Mouse (Mus musculus) CH12.LX (cell line): Measurements from ENCODE around the gene Edem3. TPM values are rescaled to one million over a fixed set of nuclear protein-coding genes. Genes with fewer than 3 reads are reported as not detected.

ENCODE experiments used
- DNase-seq: peaks from one replicate; pipeline ENCODE4 v3.0.0-alpha.2; 2013; ENCODE audit errors: extremely low read depth
- H3K27ac ChIP-seq: 2 replicates; pipeline ENCODE4 v1.5.1; 2012; ENCODE audit warnings: low read depth, mild to moderate bottlenecking, control low read depth, moderate library complexity; ENCODE audit not compliant: insufficient read depth
- H3K27me3 ChIP-seq: replicated peaks from 2 replicates; pipeline ENCODE3; 2012; ENCODE audit warnings: inconsistent platforms
- H3K36me3 ChIP-seq, 2 experiments: replicated peaks in 1 of 2; 2 replicates each; pipeline versions ENCODE3 to v1.6.1; 2012; ENCODE audit warnings: inconsistent platforms in 1 of 2, low read length in 1 of 2, mild to moderate bottlenecking in 1 of 2, mixed read lengths in 1 of 2, moderate library complexity in 1 of 2; ENCODE audit not compliant: control insufficient read depth in 1 of 2, insufficient read depth in 1 of 2
- H3K4me1 ChIP-seq, 2 experiments: 2 replicates each; pipeline ENCODE4 v1.6.1; 2012; ENCODE audit warnings: inconsistent platforms in 1 of 2, moderate library complexity in 1 of 2; ENCODE audit not compliant: insufficient read depth in 2 of 2, control insufficient read depth in 1 of 2
- H3K4me2 ChIP-seq: 2 replicates; pipeline ENCODE4 v1.6.1; 2012; ENCODE audit warnings: low read depth, mild to moderate bottlenecking, control low read depth; ENCODE audit not compliant: poor library complexity, insufficient read depth, severe bottlenecking
- H3K4me3 ChIP-seq, 3 experiments: fragments of 150-350 bp in 1 of 3; sonication (generic) in 1 of 3; replicated peaks in 1 of 3; 2 replicates each; pipeline versions ENCODE3 to v1.5.1; 2011 to 2012; ENCODE audit warnings: low read depth in 2 of 3, low read length in 2 of 3, mild to moderate bottlenecking in 2 of 3, moderate library complexity in 2 of 3, control low read depth in 1 of 3, improper control_type of control experiment in 1 of 3, inconsistent platforms in 1 of 3, mixed read lengths in 1 of 3; ENCODE audit not compliant: poor library complexity in 1 of 3
- H3K79me2 ChIP-seq: replicated peaks from 2 replicates; pipeline ENCODE4 v1.6.1; 2012; ENCODE audit warnings: mild to moderate bottlenecking, moderate library complexity; ENCODE audit not compliant: control insufficient read depth, poor library complexity, insufficient read depth, severe bottlenecking; ENCODE audit errors: extremely low read depth
- H3K9ac ChIP-seq: 2 replicates; pipeline ENCODE4 v1.6.1; 2012; ENCODE audit warnings: low read depth, mild to moderate bottlenecking, control low read depth, moderate library complexity; ENCODE audit not compliant: insufficient read depth
- H3K9me3 ChIP-seq: replicated peaks from 2 replicates; pipeline ENCODE3; 2012; ENCODE audit warnings: low read length, inconsistent platforms, mixed read lengths
- CTCF ChIP-seq, 2 experiments: IDR thresholded peaks in 1 of 2; conservative IDR thresholded peaks in 1 of 2; 2 replicates each; pipeline ENCODE4 v1.5.1; 2011 to 2012; ENCODE audit warnings: low read depth in 2 of 2, low read length in 2 of 2, improper control_type of control experiment in 1 of 2, inconsistent platforms in 1 of 2, mild to moderate bottlenecking in 1 of 2, moderate library complexity in 1 of 2
- E2F4 ChIP-seq: IDR thresholded peaks from 2 replicates; pipeline ENCODE4 v1.6.1; 2011; ENCODE audit warnings: low read depth, low read length, improper control_type of control experiment; ENCODE audit not compliant: insufficient replicate concordance
- ELF1 ChIP-seq: IDR thresholded peaks from 2 replicates; pipeline ENCODE4 v1.6.1; 2014; ENCODE audit warnings: low read depth, mild to moderate bottlenecking, inconsistent platforms, low read length, improper control_type of control experiment
- EP300 ChIP-seq: IDR thresholded peaks from 2 replicates; pipeline ENCODE4 v1.6.1; 2011; ENCODE audit warnings: low read length, improper control_type of control experiment
- HCFC1 ChIP-seq: IDR thresholded peaks from 2 replicates; pipeline ENCODE4 v1.6.1; 2012; ENCODE audit warnings: low read depth, mild to moderate bottlenecking, inconsistent platforms, low read length, improper control_type of control experiment
- JUN ChIP-seq: IDR thresholded peaks from 2 replicates; pipeline ENCODE4 v1.6.1; 2011; ENCODE audit warnings: low read depth, mild to moderate bottlenecking, low read length, improper control_type of control experiment, moderate library complexity; ENCODE audit not compliant: insufficient read depth
- JUND ChIP-seq: conservative IDR thresholded peaks from 2 replicates; pipeline ENCODE4 v1.6.1; 2011; ENCODE audit warnings: low read depth, low read length, improper control_type of control experiment
- MAFK ChIP-seq: IDR thresholded peaks from 2 replicates; pipeline ENCODE4 v1.6.1; 2011; ENCODE audit warnings: low read length, improper control_type of control experiment; ENCODE audit not compliant: insufficient replicate concordance
- MAX ChIP-seq: IDR thresholded peaks from 2 replicates; pipeline ENCODE4 v1.6.1; 2011; ENCODE audit warnings: low read length, improper control_type of control experiment
- MAZ ChIP-seq: IDR thresholded peaks from 2 replicates; pipeline ENCODE4 v1.6.1; 2012; ENCODE audit warnings: low read depth, mild to moderate bottlenecking, inconsistent platforms, low read length, improper control_type of control experiment, moderate library complexity
- MXI1 ChIP-seq: IDR thresholded peaks from 2 replicates; pipeline ENCODE4 v1.6.1; 2011; ENCODE audit warnings: mild to moderate bottlenecking, low read depth, low read length, improper control_type of control experiment
- MYC ChIP-seq: IDR thresholded peaks from 2 replicates; pipeline ENCODE4 v1.6.1; 2011; ENCODE audit warnings: low read depth, mild to moderate bottlenecking, improper control_type of control experiment, low read length
- NELFE ChIP-seq: IDR thresholded peaks from 2 replicates; pipeline ENCODE4 v1.6.1; 2011; ENCODE audit warnings: low read depth, low read length, improper control_type of control experiment
- POLR2AphosphoS2 ChIP-seq: IDR thresholded peaks from 2 replicates; pipeline ENCODE4 v1.6.1; 2011; ENCODE audit warnings: low read depth, low read length, improper control_type of control experiment
- RAD21 ChIP-seq: IDR thresholded peaks from 2 replicates; pipeline ENCODE4 v1.6.1; 2011; ENCODE audit warnings: low read depth, mild to moderate bottlenecking, low read length, improper control_type of control experiment, moderate library complexity
- SIN3A ChIP-seq: IDR thresholded peaks from 2 replicates; pipeline ENCODE4 v1.6.1; 2012; ENCODE audit warnings: low read length, improper control_type of control experiment, inconsistent platforms
- TBP ChIP-seq: conservative IDR thresholded peaks from 2 replicates; pipeline ENCODE4 v1.6.1; 2011; ENCODE audit warnings: low read depth, low read length, improper control_type of control experiment
- TCF12 ChIP-seq: IDR thresholded peaks from 2 replicates; pipeline ENCODE4 v1.6.1; 2014; ENCODE audit warnings: low read depth, mild to moderate bottlenecking, inconsistent platforms, low read length, improper control_type of control experiment
- ZKSCAN1 ChIP-seq: IDR thresholded peaks from 2 replicates; pipeline ENCODE4 v1.6.1; 2012; ENCODE audit warnings: low read depth, inconsistent platforms, low read length, improper control_type of control experiment, borderline replicate concordance
- ZMIZ1 ChIP-seq: IDR thresholded peaks from 2 replicates; pipeline ENCODE4 v1.6.1; 2012; ENCODE audit warnings: low read depth, mild to moderate bottlenecking, inconsistent platforms, low read length, improper control_type of control experiment
- ZNF384 ChIP-seq: IDR thresholded peaks from 2 replicates; pipeline ENCODE4 v1.6.1; 2012; ENCODE audit warnings: low read depth, low read length, improper control_type of control experiment, inconsistent platforms
- dilution Hi-C: fragments of 300-500 bp; cut with MboI; formaldehyde crosslinking; loops from 2 replicates; pipeline ENCODE4 v1.14.3; 2020; ENCODE audit warnings: low sequenced_read_pairs; ENCODE audit not compliant: extremely low pct_unique_long_range_greater_than_20kb, extremely low pct_ligation_motif_present
- in situ Hi-C: fragments of 300-500 bp; cut with MboI; formaldehyde crosslinking; loops from 3 replicates; pipeline ENCODE4 v1.14.3; 2019; ENCODE audit warnings: low sequenced_read_pairs, low pct_ligation_motif_present, low pct_unique_long_range_greater_than_20kb, mixed read lengths
- polyA plus RNA-seq: library from polyadenylated mRNA; unstranded; fragments of >175 nt; gene quantifications from 2 replicates; pipeline ENCODE4 v1.2.1, GENCODE M21; 2012; ENCODE audit warnings: low read depth; ENCODE audit not compliant: insufficient read length
- total RNA-seq, 2 experiments: library from RNA; depleted of rRNA; stranded (reverse); fragments of 300-350 nt in 1 of 2; fragments of >200 nt in 1 of 2; gene quantifications; 2 replicates each; pipeline ENCODE4 v1.2.3; 2012 to 2014

The Edem3 gene
- total and polyA plus RNA-seq, 3 experiments, result 9.8 to 15.8 (median 10.6) TPM

DNA sequence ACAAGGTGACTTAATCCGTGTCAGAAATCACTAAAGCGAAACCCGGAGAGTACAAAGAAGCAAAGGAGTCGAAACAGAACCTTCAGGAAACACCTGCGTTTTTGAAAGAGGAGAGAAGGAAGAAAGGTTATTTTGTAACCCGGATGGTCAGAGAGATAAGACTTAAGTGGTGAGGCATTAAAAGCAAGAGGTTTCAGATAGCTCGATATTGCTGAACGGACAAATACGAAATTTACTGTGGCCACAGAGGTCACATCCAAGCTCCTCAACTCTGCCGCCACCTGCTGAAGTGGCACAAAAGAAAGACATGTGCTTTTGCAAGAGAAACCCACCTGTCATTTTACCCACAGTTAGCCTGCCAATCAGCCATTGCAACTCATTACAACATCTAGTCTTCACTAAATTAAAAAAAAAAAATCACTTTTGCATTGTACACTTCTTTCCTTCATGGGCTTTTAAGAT, 1.1 kb upstream of the Edem3 start:
- no peaks in the 10 kb centered on the region for H3K27me3 ChIP-seq
- H3K4me3 ChIP-seq, result peak overlapping the region; percentile 84 to 96 (median 91)
- dilution Hi-C loops (no loop called here), in situ Hi-C loops (no loop called here)
- H3K36me3 ChIP-seq, result no peaks in the 10 kb centered on the region
- peak; percentile 30 for TF ChIP-seq RAD21
- no peak for TF ChIP-seq TBP
- 0 out of 2 replicates have a peak, but pooled peaks have one; percentile 25 for TF ChIP-seq TCF12
- no peak for TF ChIP-seq NELFE
- peak in 1 of 2 experiments; percentile 43; a peak in 2 of 4 replicates for TF ChIP-seq CTCF (conservative IDR thresholded peaks at IDR 0.05 in 1 of 2, IDR thresholded peaks at IDR 0.05 in 1 of 2; ENCODE audit: low read depth in 2 of 2, low read length in 2 of 2)
- no peak for TF ChIP-seq MAZ
- peak; percentile 94 for TF ChIP-seq MXI1
- TF ChIP-seq MAX, result peak; percentile 92
- no peak for TF ChIP-seq HCFC1
- TF ChIP-seq MAFK, result peak; percentile 56; the same call in 1 of the 2 replicates
- no peak for TF ChIP-seq JUND
- TF ChIP-seq JUN, result no peak
- TF ChIP-seq EP300, result peak; percentile 52; the same call in 1 of the 2 replicates
- peak; percentile 81 for TF ChIP-seq MYC
- TF ChIP-seq ZNF384, result 0 out of 2 replicates have a peak, but pooled peaks have one; percentile 28
- no peak for TF ChIP-seq ELF1
- TF ChIP-seq POLR2AphosphoS2, result no peak
- no peak for TF ChIP-seq ZKSCAN1
- no peak for TF ChIP-seq SIN3A
- no peak for TF ChIP-seq E2F4
- no peak for TF ChIP-seq ZMIZ1
- H3K79me2 ChIP-seq, result peaks cover 10% of the 10 kb centered on the region; the same call in 1 of the 2 replicates
- no peaks in the 10 kb centered on the region for H3K9me3 ChIP-seq
- peaks cover 0 to 37% of the 10 kb centered on the region in 2 experiments; a peak in 2 of 4 replicates for H3K4me1 ChIP-seq
- peak overlapping the region; percentile 68 for H3K9ac ChIP-seq
- peak; percentile 38 for DNase-seq
- peak overlapping the region; percentile 99 for H3K4me2 ChIP-seq
- H3K27ac ChIP-seq, result no peak overlapping the region
